Mouse (Mus musculus) forebrain, postnatal 0 days (tissue): ENCODE data around the gene Prkg2. TPM values are rescaled to one million over a fixed set of nuclear protein-coding genes. Genes with fewer than 3 reads are reported as not detected.

Experiments
- ATAC-seq: fragments of 200-750 bp; cut with Nextera tagmentation; 2 replicates; pipeline ENCODE4 v1.8.0; 2017; ENCODE audit warnings: mild to moderate bottlenecking, moderate library complexity
- DNase-seq: peaks from one replicate; pipeline ENCODE4 v3.0.0-alpha.2; 2015
- H3K27ac ChIP-seq: fragments of 300-500 bp; sonication (generic); 2 replicates; pipeline ENCODE4 v1.5.1; 2014; ENCODE audit warnings: low read depth, mild to moderate bottlenecking, antibody characterized with exemption, low read length, moderate library complexity, mixed read lengths
- H3K27me3 ChIP-seq: fragments of 300-500 bp; sonication (generic); 2 replicates; pipeline ENCODE4 v1.6.1; 2014; ENCODE audit warnings: mild to moderate bottlenecking, low read length, mixed read lengths; ENCODE audit not compliant: insufficient read depth
- H3K36me3 ChIP-seq: fragments of 300-500 bp; sonication (generic); 2 replicates; pipeline ENCODE4 v1.6.1; 2014; ENCODE audit warnings: mild to moderate bottlenecking, moderate library complexity; ENCODE audit not compliant: insufficient read depth
- H3K4me1 ChIP-seq: fragments of 300-500 bp; sonication (generic); 2 replicates; pipeline ENCODE4 v1.6.1; 2014; ENCODE audit warnings: antibody characterized with exemption; ENCODE audit not compliant: insufficient read depth
- H3K4me2 ChIP-seq: fragments of 300-500 bp; sonication (generic); 2 replicates; pipeline ENCODE4 v1.6.1; 2014; ENCODE audit warnings: low read depth, mild to moderate bottlenecking, moderate library complexity
- H3K4me3 ChIP-seq: fragments of 300-500 bp; sonication (generic); 2 replicates; pipeline ENCODE4 v1.5.1; 2014; ENCODE audit warnings: low read depth, low read length, mixed read lengths
- H3K9ac ChIP-seq: fragments of 300-500 bp; sonication (generic); 2 replicates; pipeline ENCODE4 v1.6.1; 2014; ENCODE audit warnings: mild to moderate bottlenecking
- H3K9me3 ChIP-seq: fragments of 300-500 bp; sonication (generic); 2 replicates; pipeline ENCODE4 v1.6.1; 2016; ENCODE audit warnings: low read length
- CTCF ChIP-seq: sonication (generic); IDR thresholded peaks from 2 replicates; pipeline ENCODE4 v1.5.1; 2016; ENCODE audit warnings: antibody characterized with exemption, control low read depth, low read depth
- WGBS: fragments of 180-500 bp; shearing (Covaris S2); extraction: QIAGEN DNeasy Blood & Tissue Kit; methylation state at CpG from one replicate; pipeline ENCODE4 v1.1.7; 2014; 5-methylcytosine and 5-hydroxymethylcytosine counted together
- polyA plus RNA-seq: library from polyadenylated mRNA; unstranded; fragments of >200 nt; fragmentation: Nextera tagmentation; extraction: Ambion mirVana; gene quantifications from 2 replicates; pipeline ENCODE4 v1.2.1, GENCODE M21; 2015
- total RNA-seq: library from RNA; depleted of rRNA; stranded (reverse); fragments of >200 nt; gene quantifications from 2 replicates; pipeline ENCODE4 v1.2.3, GENCODE M21; 2014; rRNA removed

The Prkg2 gene
- total and polyA plus RNA-seq, 2 experiments from 2014 or later: 1.4 to 3.5 TPM

DNA sequence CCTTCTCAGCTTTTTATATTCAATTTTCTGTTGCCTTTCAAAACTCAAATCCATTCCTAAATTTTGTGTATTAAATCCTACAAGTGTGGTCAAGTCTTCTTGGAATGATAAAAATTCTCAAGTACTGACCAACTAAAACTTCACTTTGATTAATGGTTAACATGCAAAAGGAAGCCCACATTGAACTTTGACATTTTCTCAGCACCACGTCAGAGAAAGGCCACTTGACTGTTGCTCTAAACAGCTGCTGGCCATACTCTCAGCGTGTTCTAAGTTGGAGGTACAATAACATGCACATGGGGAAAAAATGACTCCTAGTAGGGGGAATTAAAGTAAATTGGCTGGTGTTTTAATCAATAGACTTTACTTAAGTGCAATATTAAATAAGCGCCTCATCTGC lies 155.1 kb downstream of the Prkg2 start:
- Histone ChIP-seq H3K27me3 (no peaks in the 10 kb centered on the region), H3K4me1 (no peaks in the 10 kb centered on the region), H3K9ac (no peak overlapping the region), H3K4me2 (no peak overlapping the region), H3K27ac (no peak overlapping the region), H3K4me3 (no peak overlapping the region), H3K36me3 (no peaks in the 10 kb centered on the region), H3K9me3 (no peaks in the 10 kb centered on the region)
- no peak for TF ChIP-seq CTCF
- 86% methylated on average over 3 of the region's 3 CpGs for WGBS
- ATAC-seq (no peak), DNase-seq (no peak)

Other genes with a start within 250 kb of the Prkg2 start
- 6.0 and 7.8 TPM in 2 replicates for gene Bmp3, start 182.9 kb downstream of the Prkg2 start, total RNA-seq
- gene Bmp3, start 182.9 kb downstream of the Prkg2 start, polyA plus RNA-seq: 1.3 and 2.2 TPM in 2 replicates